Mouse (Mus musculus): Measurements from ENCODE around the gene Cela2a. TPM values are rescaled to one million over a fixed set of nuclear protein-coding genes. Genes with fewer than 3 reads are reported as not detected.

Gene Cela2a
- total and polyA plus RNA-seq, 3 experiments: 0.30 to 2.6 (median 0.43) TPM

GRCm38 (mm10) chr4:141810975-141811374 is 15.0 kb downstream of the Cela2a start:
- in situ Hi-C loops (cut with MboI; ENCODE audit: low pct_ligation_motif_present, low pct_unique_long_range_greater_than_20kb, low sequenced_read_pairs): no loop called here
- no peak overlapping the region for H3K4me2 ChIP-seq (ENCODE audit: insufficient read depth, low read depth, poor library complexity, severe bottlenecking)
- H3K27me3 ChIP-seq (replicated peaks): no peaks in the 10 kb centered on the region
- H3K9ac ChIP-seq (ENCODE audit: insufficient read depth, low read depth): no peak overlapping the region
- no peaks in the 10 kb centered on the region for H3K9me3 ChIP-seq (replicated peaks; ENCODE audit: low read length)
- H3K27ac ChIP-seq (ENCODE audit: insufficient read depth, low read depth): no peak overlapping the region
- dilution Hi-C loops (cut with MboI; ENCODE audit: extremely low pct_ligation_motif_present, extremely low pct_unique_long_range_greater_than_20kb, low sequenced_read_pairs): no loop called here
- TF ChIP-seq JUND (conservative IDR thresholded peaks at IDR 0.05; ENCODE audit: low read depth, low read length): no peak
- TF ChIP-seq ZMIZ1 (IDR thresholded peaks at IDR 0.05; ENCODE audit: low read depth, low read length): no peak
- TF ChIP-seq CTCF (conservative IDR thresholded peaks at IDR 0.05 in 1 of 2, IDR thresholded peaks at IDR 0.05 in 1 of 2; ENCODE audit: low read depth in 2 of 2, low read length in 2 of 2): 0 out of 4 replicates have a peak, but pooled peaks of 1 of the 2 experiments have one; percentile 15
- no peak for TF ChIP-seq MAZ (IDR thresholded peaks at IDR 0.05; ENCODE audit: low read depth, low read length)
- no peak for TF ChIP-seq UBTF (IDR thresholded peaks at IDR 0.05; ENCODE audit: low read depth, low read length)
- no peak for TF ChIP-seq SIN3A (IDR thresholded peaks at IDR 0.05; ENCODE audit: low read length)
- no peak for DNase-seq (ENCODE audit: extremely low read depth)
- H3K4me1 ChIP-seq (ENCODE audit: control insufficient read depth in 1 of 2, insufficient read depth in 2 of 2): no peaks in the 10 kb centered on the region
- peaks cover 52 to 80% of the 10 kb centered on the region in 2 experiments for H3K36me3 ChIP-seq (replicated peaks in 1 of 2; ENCODE audit: control insufficient read depth in 1 of 2, insufficient read depth in 1 of 2, low read length in 1 of 2)
- no peaks in the 10 kb centered on the region for H3K79me2 ChIP-seq (replicated peaks; ENCODE audit: control insufficient read depth, extremely low read depth, insufficient read depth, poor library complexity, severe bottlenecking)
- no peak overlapping the region for H3K4me3 ChIP-seq (replicated peaks in 1 of 3; ENCODE audit: low read depth in 2 of 3, low read length in 2 of 3, poor library complexity in 1 of 3)

GRCm38 (mm10) chr4:141809850-141810464 is 16.0 kb downstream of the Cela2a start:
- dilution Hi-C loops (cut with MboI; ENCODE audit: extremely low pct_ligation_motif_present, extremely low pct_unique_long_range_greater_than_20kb, low sequenced_read_pairs): no loop called here
- Histone ChIP-seq H3K9ac (ENCODE audit: insufficient read depth, low read depth) (no peak overlapping the region), H3K4me3 (replicated peaks in 1 of 3; ENCODE audit: low read depth in 2 of 3, low read length in 2 of 3, poor library complexity in 1 of 3) (no peak overlapping the region), H3K36me3 (replicated peaks in 1 of 2; ENCODE audit: control insufficient read depth in 1 of 2, insufficient read depth in 1 of 2, low read length in 1 of 2) (peaks cover 58 to 83% of the 10 kb centered on the region in 2 experiments), H3K79me2 (replicated peaks; ENCODE audit: control insufficient read depth, extremely low read depth, insufficient read depth, poor library complexity, severe bottlenecking) (no peaks in the 10 kb centered on the region), H3K27me3 (replicated peaks) (no peaks in the 10 kb centered on the region), H3K9me3 (replicated peaks; ENCODE audit: low read length) (no peaks in the 10 kb centered on the region), H3K27ac (ENCODE audit: insufficient read depth, low read depth) (no peak overlapping the region), H3K4me2 (ENCODE audit: insufficient read depth, low read depth, poor library complexity, severe bottlenecking) (no peak overlapping the region), H3K4me1 (ENCODE audit: control insufficient read depth in 1 of 2, insufficient read depth in 2 of 2) (peaks cover 0 to 5% of the 10 kb centered on the region in 2 experiments; a peak in 3 of 4 replicates)
- TF ChIP-seq RAD21 (IDR thresholded peaks at IDR 0.05; ENCODE audit: low read depth, low read length): peak; percentile 89
- no peak for TF ChIP-seq BHLHE40 (IDR thresholded peaks at IDR 0.05; ENCODE audit: low read depth, low read length)
- TF ChIP-seq CTCF (conservative IDR thresholded peaks at IDR 0.05 in 1 of 2, IDR thresholded peaks at IDR 0.05 in 1 of 2; ENCODE audit: low read depth in 2 of 2, low read length in 2 of 2): peak; percentile 62 to 90
- no peak for TF ChIP-seq JUND (conservative IDR thresholded peaks at IDR 0.05; ENCODE audit: low read depth, low read length)
- no peak for TF ChIP-seq ZKSCAN1 (IDR thresholded peaks at IDR 0.05; ENCODE audit: borderline replicate concordance, low read depth, low read length)
- TF ChIP-seq SMC3 (IDR thresholded peaks at IDR 0.05; ENCODE audit: low read depth, low read length): peak; percentile 84
- peak; percentile 86 for TF ChIP-seq ELF1 (IDR thresholded peaks at IDR 0.05; ENCODE audit: low read depth, low read length)
- DNase-seq (ENCODE audit: extremely low read depth): peak; percentile 73
- in situ Hi-C loops (cut with MboI; ENCODE audit: low pct_ligation_motif_present, low pct_unique_long_range_greater_than_20kb, low sequenced_read_pairs): loop anchor here (5.0 kb wide), 1 partner anchor 37 kb away; the partner anchor contains the start of gene Ctrc

GRCm38 (mm10) chr4:141805886-141806285 is 20.1 kb downstream of the Cela2a start:
- H3K27ac ChIP-seq (ENCODE audit: insufficient read depth, low read depth): no peak overlapping the region
- peaks cover 47 to 69% of the 10 kb centered on the region in 2 experiments for H3K36me3 ChIP-seq (replicated peaks in 1 of 2; ENCODE audit: control insufficient read depth in 1 of 2, insufficient read depth in 1 of 2, low read length in 1 of 2)
- TF ChIP-seq E2F4 (IDR thresholded peaks at IDR 0.05; ENCODE audit: insufficient replicate concordance, low read depth, low read length) (no peak), EP300 (IDR thresholded peaks at IDR 0.05; ENCODE audit: low read length) (no peak), MXI1 (IDR thresholded peaks at IDR 0.05; ENCODE audit: low read depth, low read length) (no peak), MAX (IDR thresholded peaks at IDR 0.05; ENCODE audit: low read length) (no peak), HCFC1 (IDR thresholded peaks at IDR 0.05; ENCODE audit: low read depth, low read length) (no peak)
- no peaks in the 10 kb centered on the region for H3K27me3 ChIP-seq (replicated peaks)
- no peak overlapping the region for H3K4me3 ChIP-seq (replicated peaks in 1 of 3; ENCODE audit: low read depth in 2 of 3, low read length in 2 of 3, poor library complexity in 1 of 3)
- no peak for DNase-seq (ENCODE audit: extremely low read depth)
- dilution Hi-C loops (cut with MboI; ENCODE audit: extremely low pct_ligation_motif_present, extremely low pct_unique_long_range_greater_than_20kb, low sequenced_read_pairs) (no loop called here), in situ Hi-C loops (cut with MboI; ENCODE audit: low pct_ligation_motif_present, low pct_unique_long_range_greater_than_20kb, low sequenced_read_pairs) (loop anchor here (5.0 kb wide), 1 partner anchor 41 kb away; the partner anchor contains the start of gene Ctrc)
- H3K4me2 ChIP-seq (ENCODE audit: insufficient read depth, low read depth, poor library complexity, severe bottlenecking): no peak overlapping the region
- no peaks in the 10 kb centered on the region for H3K79me2 ChIP-seq (replicated peaks; ENCODE audit: control insufficient read depth, extremely low read depth, insufficient read depth, poor library complexity, severe bottlenecking)
- H3K9ac ChIP-seq (ENCODE audit: insufficient read depth, low read depth): no peak overlapping the region
- H3K4me1 ChIP-seq (ENCODE audit: control insufficient read depth in 1 of 2, insufficient read depth in 2 of 2): peaks cover 3 to 25% of the 10 kb centered on the region in 2 experiments; a peak in 3 of 4 replicates
- no peaks in the 10 kb centered on the region for H3K9me3 ChIP-seq (replicated peaks; ENCODE audit: low read length)
